Mouse (Mus musculus) ES-Bruce4 (cell line): ENCODE data around the gene Hmgcl.

Experiments used
- CTCF ChIP-seq: IDR thresholded peaks from one replicate; pipeline ENCODE4 v1.8.1; 2011; ENCODE audit warnings: low read depth, low read length
- EP300 ChIP-seq: IDR thresholded peaks from 2 replicates; pipeline ENCODE4 v1.6.1; 2011; ENCODE audit warnings: low read depth, low read length; ENCODE audit not compliant: insufficient read depth
- POLR2A ChIP-seq: IDR thresholded peaks from one replicate; pipeline ENCODE4 v1.8.1; 2011; ENCODE audit warnings: low read length; ENCODE audit not compliant: insufficient read depth

DNA sequence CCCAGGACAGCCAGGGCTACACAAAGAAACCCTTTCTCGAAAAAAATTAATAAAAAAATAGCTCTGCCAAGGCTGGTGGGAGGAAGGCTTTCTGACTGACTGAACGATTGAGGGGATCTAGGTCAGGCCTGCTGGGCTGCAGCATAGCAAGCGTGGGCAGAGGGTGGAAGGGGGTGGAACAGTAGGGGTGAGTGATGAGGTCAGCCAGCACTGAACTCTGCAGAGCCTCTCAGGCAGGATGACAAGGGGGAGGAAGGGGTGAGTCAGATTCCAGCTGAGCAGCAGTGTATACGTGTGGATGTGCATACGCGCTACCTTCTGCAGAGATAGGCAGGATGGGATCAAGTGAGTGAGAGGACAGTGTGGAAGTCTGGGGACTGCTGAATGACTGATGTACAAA is 3.7 kb downstream of the Hmgcl start:
- no peak for TF ChIP-seq POLR2A
- no peak for TF ChIP-seq CTCF
- TF ChIP-seq EP300: no peak
